Comparison of ENCODE assay signal across 16 mouse cellular contexts in genomic region chr8:122006688-122007484, GRCm38 (mm10). TPM values are rescaled to one million over a fixed set of nuclear protein-coding genes. Genes with fewer than 3 reads are reported as not detected.
DNase-seq lines count a peak whose midpoint lies in the region; ATAC-seq and TF ChIP-seq lines count a peak whose summit lies in the region.
"Had no signal": no experiment of that assay in that cellular context is flagged by ENCODE, and none has a peak within 500 bp of the region (broad histone marks: within the 10 kb centered on the region; RNA-seq: fewer than 3 reads in every experiment).

No protein-coding gene starts in this region.

- peak; percentile 83 for ATAC-seq in forebrain, embryonic 16.5 days
- ATAC-seq: midbrain, embryonic 13.5 days; Patski had no signal

- DNase-seq in left cerebral cortex, adult 2 months (ENCODE audit: extremely low spot score in 1 of 2, low spot score in 2 of 2): peak in 1 of 2 experiments; percentile 65
- no peak for DNase-seq in left cerebral cortex, postnatal 4 days
- peak; percentile 48 to 59 for DNase-seq in right cerebral cortex, postnatal 10 days (ENCODE audit: low spot score in 2 of 2)
- no peak for DNase-seq in cerebellum, adult 18-20 months
- no peak for DNase-seq in kidney, adult 2 months
- DNase-seq: gastrocnemius, adult 2 months; liver, embryonic 13.5 days; lung, postnatal 14 days had no signal

- peaks cover 2% of the 10 kb centered on the region; the same call in 1 of the 2 replicates for H3K4me1 ChIP-seq in cortical plate, adult 2 months (ENCODE audit: control insufficient read depth, insufficient read depth, low read length)
- peaks cover 10% of the 10 kb centered on the region for H3K4me1 ChIP-seq in forebrain, embryonic 16.5 days (replicated peaks; ENCODE audit: control insufficient read depth, insufficient read depth, low read length)
- no peaks in the 10 kb centered on the region for H3K4me1 ChIP-seq in kidney, adult 2 months (ENCODE audit: control insufficient read depth, insufficient read depth, low read length)
- H3K4me1 ChIP-seq: liver, embryonic 13.5 days had no signal

- H3K27me3 ChIP-seq in forebrain, embryonic 16.5 days (replicated peaks; ENCODE audit: control insufficient read depth, insufficient read depth, low read length): no peaks in the 10 kb centered on the region
- H3K27me3 ChIP-seq in kidney, adult 2 months (replicated peaks; ENCODE audit: control insufficient read depth, insufficient read depth, low read length): no peaks in the 10 kb centered on the region
- H3K27me3 ChIP-seq: CH12.LX; liver, embryonic 13.5 days; midbrain, embryonic 13.5 days; neural tube, embryonic 12.5 days; Patski had no signal

- peak; percentile 76 for TF ChIP-seq POLR2A in cortical plate, adult 2 months (IDR thresholded peaks at IDR 0.05; ENCODE audit: extremely low read depth, insufficient read depth, low read length)
- no peak for TF ChIP-seq POLR2A in kidney, adult 2 months (IDR thresholded peaks at IDR 0.05; ENCODE audit: low read depth, low read length)

- peak overlapping the region; percentile 85 for H3K27ac ChIP-seq in left cerebral cortex, adult 2 months
- peak overlapping the region; percentile 66 for H3K27ac ChIP-seq in cortical plate, adult 2 months (ENCODE audit: insufficient read depth, low read length)
- peak overlapping the region; percentile 77 for H3K27ac ChIP-seq in forebrain, embryonic 16.5 days (ENCODE audit: low read length)
- H3K27ac ChIP-seq in kidney, adult 2 months (ENCODE audit: insufficient read depth, low read depth, low read length): no peak overlapping the region
- H3K27ac ChIP-seq: gastrocnemius, adult 2 months; heart, embryonic 10.5 days; kidney, postnatal 0 days; liver, embryonic 13.5 days; midbrain, embryonic 13.5 days; neural tube, embryonic 12.5 days had no signal

- TF ChIP-seq CTCF in left cerebral cortex, adult 2 months (IDR thresholded peaks at IDR 0.05): no peak
- TF ChIP-seq CTCF in cortical plate, adult 2 months (IDR thresholded peaks at IDR 0.05; ENCODE audit: extremely low read depth, insufficient read depth, low read length): no peak
- no peak for TF ChIP-seq CTCF in kidney, adult 2 months (conservative IDR thresholded peaks at IDR 0.05; ENCODE audit: insufficient read depth, insufficient read length, low read depth, low read length)

- peaks cover 7% of the 10 kb centered on the region for H3K36me3 ChIP-seq in forebrain, embryonic 16.5 days (ENCODE audit: control insufficient read depth, insufficient read depth)
- H3K36me3 ChIP-seq in kidney, adult 2 months (ENCODE audit: control insufficient read depth, insufficient read depth, low read length): no peaks in the 10 kb centered on the region

- H3K4me3 ChIP-seq in left cerebral cortex, adult 2 months: peak overlapping the region; percentile 42
- H3K4me3 ChIP-seq in cortical plate, adult 2 months (ENCODE audit: insufficient read depth, low read length): peak overlapping the region; percentile 51
- peak overlapping the region; percentile 25 for H3K4me3 ChIP-seq in forebrain, embryonic 16.5 days (replicated peaks; ENCODE audit: low read length)
- no peak overlapping the region for H3K4me3 ChIP-seq in kidney, adult 2 months (ENCODE audit: insufficient read depth, low read depth, low read length)
- H3K4me3 ChIP-seq: gastrocnemius, adult 2 months; heart, embryonic 10.5 days; liver, embryonic 13.5 days; midbrain, embryonic 13.5 days; neural tube, embryonic 12.5 days had no signal

- no peaks in the 10 kb centered on the region for H3K9me3 ChIP-seq in forebrain, embryonic 16.5 days (ENCODE audit: control insufficient read depth, low read length)
- H3K9me3 ChIP-seq: heart, embryonic 10.5 days; liver, embryonic 13.5 days; midbrain, embryonic 13.5 days; neural tube, embryonic 12.5 days had no signal

- intact Hi-C loops in left cerebral cortex, adult 2 months (cut with DNase I): loop anchor here (2.0 kb wide), 1 partner anchor 78 kb away; no protein-coding TSS in a partner anchor
- intact Hi-C loops in left cerebral cortex, postnatal 4 days (cut with DNase I): no loop called here

- peak overlapping the region; percentile 41; the same call in 1 of the 2 replicates for H3K9ac ChIP-seq in forebrain, embryonic 16.5 days (replicated peaks; ENCODE audit: low read depth, low read length)
- H3K9ac ChIP-seq: liver, embryonic 13.5 days; midbrain, embryonic 13.5 days; neural tube, embryonic 12.5 days had no signal

- H3K4me2 ChIP-seq in forebrain, embryonic 16.5 days (ENCODE audit: low read length): peak overlapping the region; percentile 44
- H3K4me2 ChIP-seq: liver, embryonic 13.5 days; midbrain, embryonic 13.5 days; neural tube, embryonic 12.5 days had no signal

- WGBS in forebrain, embryonic 16.5 days: 62% methylated on average over 13 of the region's 13 CpGs
- 89% methylated on average over 13 of the region's 13 CpGs for WGBS in kidney, adult 2 months

RNA-seq across cellular contexts. Expression of gene Banp, which starts 57.3 kb away (rescaled TPM):
- 10 to 100 TPM; 31.4 to 62.5 TPM for total RNA-seq in left cerebral cortex, adult 2 months (2021)
- 10 to 100 TPM; 30.2 to 30.7 TPM for total RNA-seq in left cerebral cortex, postnatal 4 days (2021)
- 68.4 and 76.1 TPM in 2 replicates for polyA plus RNA-seq in cortical plate, adult 2 months (2012; rRNA removed)
- polyA plus RNA-seq in forebrain, embryonic 16.5 days (2015; fragmentation: Nextera tagmentation; extraction: Ambion mirVana): 68.4 and 69.9 TPM in 2 replicates
- 35.7 and 44.9 TPM in 2 replicates for polyA plus RNA-seq in kidney, adult 2 months (2012; rRNA removed)

Comparison
In these comparisons a context has a peak if more than half of its experiments do, and no peak if none do; other contexts are left out.
1. DNase-seq: peak in right cerebral cortex, postnatal 10 days (2 of 2); none in left cerebral cortex, postnatal 4 days (single experiment), cerebellum, adult 18-20 months (0 of 2) and kidney, adult 2 months (single experiment).